Mouse (Mus musculus): ENCODE results near the gene Olfr1501. TPM values are rescaled to one million over a fixed set of nuclear protein-coding genes. Genes with fewer than 3 reads are reported as not detected.
"Not testable (repeated sequence)": the region's sequence is repeated elsewhere in the genome, so short reads cannot be mapped to it uniquely, and the experiment has no call there.

The Olfr1501 gene
- polyA plus RNA-seq (2014; fragmentation: Nextera tagmentation; extraction: Ambion mirVana): 0.14 TPM in 1 of 2 replicates, not detected in the other

DNA sequence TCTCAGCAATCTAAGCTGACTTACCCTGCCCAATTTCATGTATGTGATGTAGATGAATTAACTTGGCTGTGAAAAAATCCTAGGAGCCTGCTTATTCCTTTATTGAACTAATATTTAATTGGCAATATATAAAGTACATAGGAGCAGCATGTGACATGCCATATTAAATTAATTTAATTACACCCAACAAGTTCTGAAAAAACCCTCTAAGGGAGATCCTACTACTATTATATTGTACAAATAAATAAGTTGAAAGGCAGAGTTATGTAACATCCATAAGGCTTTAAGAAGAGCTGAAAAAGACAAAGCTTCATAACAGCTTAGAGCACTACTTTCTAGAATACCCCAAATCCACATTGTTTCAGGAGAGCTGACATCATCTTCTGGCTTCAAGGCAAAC, at the start of gene Olfr1501:
TSS of gene Olfr1501 (minus strand) at position 101 of the 400 bp plus-strand sequence.
- H3K4me1 ChIP-seq (ENCODE audit: control insufficient read depth, insufficient read depth, low read length): not testable (repeated sequence)

DNA sequence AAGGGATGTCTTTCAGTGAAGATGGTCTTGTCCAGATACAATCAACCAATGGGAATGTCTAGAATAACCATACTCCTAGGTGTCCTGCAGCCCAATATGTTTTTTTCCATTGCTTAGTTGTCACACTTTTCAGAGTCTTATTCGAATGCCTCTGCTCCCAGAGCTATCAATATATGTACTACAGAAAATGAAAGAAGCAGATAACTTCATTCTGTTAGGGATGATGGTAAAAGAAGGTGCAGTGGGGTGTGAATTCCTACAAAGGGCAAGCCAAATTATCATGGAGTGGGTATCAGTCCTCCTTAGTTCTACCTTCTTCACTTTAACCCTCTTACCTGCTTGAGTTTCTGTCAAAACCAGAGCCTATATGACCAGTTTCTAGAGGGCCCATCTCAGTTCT, 47.3 kb upstream of the Olfr1501 start, which contains the start of gene Olfr1504:
TSS of gene Olfr1504 (minus strand) at position 101 of the 400 bp plus-strand sequence.
- H3K36me3 ChIP-seq (ENCODE audit: control insufficient read depth, insufficient read depth, low read length): no peaks in the 10 kb centered on the region
- no peaks in the 10 kb centered on the region for H3K4me1 ChIP-seq (ENCODE audit: control insufficient read depth, insufficient read depth, low read length)
- no peak within 1 kb of the TSS for H3K9ac ChIP-seq (ENCODE audit: low read depth, low read length)
- H3K4me2 ChIP-seq (ENCODE audit: low read depth, low read length): no peak within 1 kb of the TSS
- H3K9me3 ChIP-seq (ENCODE audit: control insufficient read depth, low read length): no peaks in the 10 kb centered on the region
- no peaks in the 10 kb centered on the region for H3K27me3 ChIP-seq (replicated peaks; ENCODE audit: control insufficient read depth, insufficient read depth, low read length)
- H3K4me3 ChIP-seq (ENCODE audit: low read depth, low read length): no peak within 1 kb of the TSS
- no peak for DNase-seq (ENCODE audit: low spot score)
- ATAC-seq (ENCODE audit: low read depth): no peak
- H3K27ac ChIP-seq (replicated peaks; ENCODE audit: low read depth, low read length): no peak within 1 kb of the TSS
- WGBS: 62% methylated on average over 1 of the region's 1 CpGs

More for the DNA sequence above, at the start of gene Olfr1501:
- H3K4me2 ChIP-seq (ENCODE audit: low read depth, low read length); H3K9ac ChIP-seq (ENCODE audit: low read depth, low read length); H3K36me3 ChIP-seq (ENCODE audit: control insufficient read depth, insufficient read depth, low read length); DNase-seq (ENCODE audit: low spot score); H3K27me3 ChIP-seq (replicated peaks; ENCODE audit: control insufficient read depth, insufficient read depth, low read length); H3K4me3 ChIP-seq (ENCODE audit: low read depth, low read length); H3K27ac ChIP-seq (replicated peaks; ENCODE audit: low read depth, low read length); ATAC-seq (ENCODE audit: low read depth); H3K9me3 ChIP-seq (ENCODE audit: control insufficient read depth, low read length): not testable (repeated sequence)

DNA sequence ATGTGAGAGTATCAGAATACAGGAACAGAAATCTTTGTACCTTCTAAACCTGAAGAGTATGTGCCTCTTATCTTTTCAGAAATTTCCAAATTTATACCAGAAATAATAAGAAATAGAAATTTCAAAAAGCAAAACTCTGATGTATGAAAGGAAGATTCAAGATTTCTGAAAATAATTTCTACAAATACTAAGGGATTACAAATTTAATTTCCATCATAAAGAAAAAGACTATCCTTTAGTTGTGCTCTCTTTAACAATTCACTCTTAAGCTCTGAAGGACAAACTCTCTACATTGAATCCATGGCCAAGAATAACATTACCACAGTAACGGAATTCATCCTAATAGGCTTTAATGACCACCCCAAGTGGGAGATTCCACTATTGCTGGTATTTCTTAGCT, 11.0 kb upstream of the Olfr1501 start, which contains the start of gene Olfr1502:
TSS of gene Olfr1502 (plus strand) at position 301 of the 400 bp plus-strand sequence.
- 85% methylated on average over 1 of the region's 1 CpGs for WGBS
- ATAC-seq (ENCODE audit: low read depth): no peak
- H3K36me3 ChIP-seq (ENCODE audit: control insufficient read depth, insufficient read depth, low read length): no peaks in the 10 kb centered on the region
- H3K4me1 ChIP-seq (ENCODE audit: control insufficient read depth, insufficient read depth, low read length): no peaks in the 10 kb centered on the region
- H3K27ac ChIP-seq (replicated peaks; ENCODE audit: low read depth, low read length): no peak within 1 kb of the TSS
- H3K4me2 ChIP-seq (ENCODE audit: low read depth, low read length): no peak within 1 kb of the TSS
- no peak within 1 kb of the TSS for H3K9ac ChIP-seq (ENCODE audit: low read depth, low read length)
- DNase-seq (ENCODE audit: low spot score): no peak
- H3K4me3 ChIP-seq (ENCODE audit: low read depth, low read length): no peak within 1 kb of the TSS
- H3K27me3 ChIP-seq (replicated peaks; ENCODE audit: control insufficient read depth, insufficient read depth, low read length): no peaks in the 10 kb centered on the region
- no peaks in the 10 kb centered on the region for H3K9me3 ChIP-seq (ENCODE audit: control insufficient read depth, low read length)

DNA sequence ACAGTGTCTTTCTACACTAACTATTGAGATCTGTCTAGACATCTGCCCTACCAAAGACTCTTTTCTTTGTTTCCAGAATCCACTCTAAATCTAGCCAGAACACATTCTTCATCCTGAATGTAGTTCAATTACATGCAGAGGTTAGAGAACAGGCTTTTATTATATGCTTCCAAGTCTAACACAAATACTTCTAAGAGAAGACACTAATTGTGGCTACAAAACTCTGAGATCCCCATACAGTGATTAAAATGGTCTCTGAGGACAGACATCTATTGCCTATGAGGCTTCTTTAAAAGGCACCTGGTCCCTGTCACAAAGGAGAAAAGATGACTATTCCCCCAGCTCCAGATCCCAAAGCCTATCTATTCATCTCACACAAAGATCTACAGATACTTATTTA, 20.1 kb downstream of the Olfr1501 start, which contains the start of gene Olfr1500:
TSS of gene Olfr1500 (minus strand) at position 101 of the 400 bp plus-strand sequence.
- ATAC-seq (ENCODE audit: low read depth) (no peak), DNase-seq (ENCODE audit: low spot score) (no peak)
- no peak within 1 kb of the TSS for H3K27ac ChIP-seq (replicated peaks; ENCODE audit: low read depth, low read length)
- no peak within 1 kb of the TSS for H3K4me3 ChIP-seq (ENCODE audit: low read depth, low read length)
- no peaks in the 10 kb centered on the region for H3K36me3 ChIP-seq (ENCODE audit: control insufficient read depth, insufficient read depth, low read length)
- no peaks in the 10 kb centered on the region for H3K27me3 ChIP-seq (replicated peaks; ENCODE audit: control insufficient read depth, insufficient read depth, low read length)
- no peaks in the 10 kb centered on the region for H3K9me3 ChIP-seq (ENCODE audit: control insufficient read depth, low read length)
- no peak within 1 kb of the TSS for H3K9ac ChIP-seq (ENCODE audit: low read depth, low read length)
- H3K4me1 ChIP-seq (ENCODE audit: control insufficient read depth, insufficient read depth, low read length): no peaks in the 10 kb centered on the region
- no peak within 1 kb of the TSS for H3K4me2 ChIP-seq (ENCODE audit: low read depth, low read length)

DNA sequence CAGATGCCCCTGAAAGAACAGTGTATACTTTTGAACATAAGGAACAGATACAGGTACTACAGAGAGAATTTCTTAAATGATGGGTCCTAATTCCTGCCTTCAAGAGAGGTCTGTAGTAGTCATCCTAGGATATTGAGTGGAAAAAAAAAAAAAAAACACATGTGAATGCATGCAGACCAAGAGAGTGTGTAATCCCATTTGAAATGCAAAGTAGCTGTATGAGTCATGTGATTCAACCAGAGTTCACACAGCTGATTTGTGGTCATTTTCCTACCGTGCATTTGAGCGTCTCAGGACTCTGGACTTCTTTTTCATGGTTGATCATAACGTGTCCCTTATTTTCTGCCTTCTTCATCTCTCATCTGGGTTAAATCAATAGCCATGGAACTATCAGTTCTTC, 22.0 kb downstream of the Olfr1501 start:
- Histone ChIP-seq H3K36me3 (ENCODE audit: control insufficient read depth, insufficient read depth, low read length) (no peaks in the 10 kb centered on the region), H3K27ac (replicated peaks; ENCODE audit: low read depth, low read length) (no peak overlapping the region), H3K27me3 (replicated peaks; ENCODE audit: control insufficient read depth, insufficient read depth, low read length) (no peaks in the 10 kb centered on the region), H3K4me2 (ENCODE audit: low read depth, low read length) (no peak overlapping the region), H3K4me3 (ENCODE audit: low read depth, low read length) (no peak overlapping the region), H3K9me3 (ENCODE audit: control insufficient read depth, low read length) (no peaks in the 10 kb centered on the region), H3K4me1 (ENCODE audit: control insufficient read depth, insufficient read depth, low read length) (no peaks in the 10 kb centered on the region), H3K9ac (ENCODE audit: low read depth, low read length) (no peak overlapping the region)
- WGBS: 67% methylated on average over 3 of the region's 3 CpGs
- ATAC-seq (ENCODE audit: low read depth) (no peak), DNase-seq (ENCODE audit: low spot score) (no peak)

DNA sequence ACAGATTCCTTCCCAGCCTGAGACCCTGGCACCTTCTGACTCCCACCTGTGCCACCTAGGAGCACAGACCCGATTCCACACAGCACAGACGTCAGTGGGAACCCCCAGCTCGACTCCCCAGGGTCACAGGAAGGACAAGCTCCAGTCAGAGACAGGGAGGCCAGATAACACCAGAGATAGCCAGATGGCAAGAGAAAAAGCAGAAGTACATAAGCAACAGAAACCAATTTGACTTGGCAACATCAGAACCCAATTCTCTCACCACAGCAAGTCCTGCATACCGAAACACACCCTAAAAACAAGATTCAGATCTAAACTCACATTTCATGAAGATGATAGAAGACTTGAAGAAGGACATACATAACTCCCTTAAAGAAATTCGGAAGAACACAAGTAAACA, 29.6 kb downstream of the Olfr1501 start:
- WGBS: 57% methylated on average over 5 of the region's 5 CpGs
- Histone ChIP-seq H3K27me3 (replicated peaks; ENCODE audit: control insufficient read depth, insufficient read depth, low read length) (no peaks in the 10 kb centered on the region), H3K27ac (replicated peaks; ENCODE audit: low read depth, low read length) (no peak overlapping the region), H3K4me1 (ENCODE audit: control insufficient read depth, insufficient read depth, low read length) (no peaks in the 10 kb centered on the region), H3K4me2 (ENCODE audit: low read depth, low read length) (no peak overlapping the region), H3K36me3 (ENCODE audit: control insufficient read depth, insufficient read depth, low read length) (no peaks in the 10 kb centered on the region), H3K9ac (ENCODE audit: low read depth, low read length) (no peak overlapping the region), H3K9me3 (ENCODE audit: control insufficient read depth, low read length) (no peaks in the 10 kb centered on the region), H3K4me3 (ENCODE audit: low read depth, low read length) (no peak overlapping the region)
- DNase-seq (ENCODE audit: low spot score) (no peak), ATAC-seq (ENCODE audit: low read depth) (no peak)

DNA sequence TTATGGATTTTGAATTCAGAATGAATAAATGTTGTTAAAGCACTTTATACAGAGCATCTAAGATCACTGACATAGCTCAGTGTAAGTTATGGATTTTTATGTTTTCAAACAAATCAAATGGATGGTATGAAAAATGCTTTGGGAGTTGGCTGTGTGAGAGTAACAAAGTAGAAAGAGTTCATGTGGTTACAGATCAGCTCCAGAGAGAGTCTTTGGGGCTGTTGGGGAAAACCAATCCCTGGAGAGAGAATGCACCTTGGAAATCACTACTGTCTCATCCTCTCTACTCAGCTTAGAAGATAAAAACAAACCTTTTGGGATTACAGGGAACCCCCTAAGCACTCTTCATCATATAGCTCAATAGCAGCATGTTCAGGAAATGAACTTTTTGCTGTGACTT, 31.1 kb downstream of the Olfr1501 start, which contains the start of gene Olfr1499:
TSS of gene Olfr1499 (minus strand) at position 101 of the 400 bp plus-strand sequence.
- no peak within 1 kb of the TSS for H3K9ac ChIP-seq (ENCODE audit: low read depth, low read length)
- ATAC-seq (ENCODE audit: low read depth) (no peak), DNase-seq (ENCODE audit: low spot score) (no peak)
- no peaks in the 10 kb centered on the region for H3K27me3 ChIP-seq (replicated peaks; ENCODE audit: control insufficient read depth, insufficient read depth, low read length)
- H3K27ac ChIP-seq (replicated peaks; ENCODE audit: low read depth, low read length): no peak within 1 kb of the TSS
- H3K9me3 ChIP-seq (ENCODE audit: control insufficient read depth, low read length): no peaks in the 10 kb centered on the region
- no peak within 1 kb of the TSS for H3K4me3 ChIP-seq (ENCODE audit: low read depth, low read length)
- H3K4me1 ChIP-seq (ENCODE audit: control insufficient read depth, insufficient read depth, low read length): no peaks in the 10 kb centered on the region
- no peaks in the 10 kb centered on the region for H3K36me3 ChIP-seq (ENCODE audit: control insufficient read depth, insufficient read depth, low read length)
- no peak within 1 kb of the TSS for H3K4me2 ChIP-seq (ENCODE audit: low read depth, low read length)

DNA sequence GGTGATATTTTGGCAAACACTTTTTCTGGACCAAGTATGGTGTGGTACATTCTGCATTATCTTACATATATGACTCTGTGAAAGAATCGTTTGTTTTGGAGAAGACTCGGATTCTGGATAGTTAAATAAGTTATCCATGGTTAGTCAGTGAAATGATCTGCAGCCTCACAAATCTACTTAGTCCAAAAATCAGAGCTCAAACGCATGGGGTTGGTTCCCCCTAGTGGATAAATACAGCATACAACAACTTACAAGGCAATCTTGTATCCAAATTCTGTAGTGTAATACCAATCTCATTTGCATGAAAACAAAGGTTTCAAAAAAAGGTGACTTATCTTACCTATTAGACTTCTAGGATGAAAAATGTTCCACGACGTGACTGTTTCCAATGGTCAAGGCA, 31.7 kb downstream of the Olfr1501 start:
- Histone ChIP-seq H3K4me3 (ENCODE audit: low read depth, low read length) (no peak overlapping the region), H3K9me3 (ENCODE audit: control insufficient read depth, low read length) (no peaks in the 10 kb centered on the region), H3K9ac (ENCODE audit: low read depth, low read length) (no peak overlapping the region), H3K27me3 (replicated peaks; ENCODE audit: control insufficient read depth, insufficient read depth, low read length) (no peaks in the 10 kb centered on the region), H3K27ac (replicated peaks; ENCODE audit: low read depth, low read length) (no peak overlapping the region), H3K4me1 (ENCODE audit: control insufficient read depth, insufficient read depth, low read length) (no peaks in the 10 kb centered on the region), H3K4me2 (ENCODE audit: low read depth, low read length) (no peak overlapping the region), H3K36me3 (ENCODE audit: control insufficient read depth, insufficient read depth, low read length) (no peaks in the 10 kb centered on the region)
- DNase-seq (ENCODE audit: low spot score): no peak
- no peak for ATAC-seq (ENCODE audit: low read depth)
- WGBS: 28% methylated on average over 5 of the region's 5 CpGs

DNA sequence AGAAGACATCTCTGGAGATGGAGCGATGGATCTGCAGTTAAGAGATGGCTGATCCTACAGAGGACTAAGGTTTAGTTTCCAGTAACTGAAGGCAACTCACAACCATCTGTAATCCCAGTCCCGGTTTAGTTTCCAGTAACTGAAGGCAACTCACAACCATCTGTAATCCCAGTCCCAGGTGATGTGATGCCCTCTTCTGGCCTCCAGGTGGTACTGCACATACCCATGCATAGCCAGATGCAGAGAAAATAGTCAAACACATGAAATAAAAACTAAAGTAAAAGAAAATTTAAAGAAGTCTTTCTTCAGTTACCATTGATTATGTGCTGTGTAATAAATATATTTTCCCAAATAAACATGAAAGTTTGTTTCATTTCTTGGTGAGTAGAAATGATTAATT, 37.7 kb downstream of the Olfr1501 start:
- Histone ChIP-seq H3K27me3 (replicated peaks; ENCODE audit: control insufficient read depth, insufficient read depth, low read length) (no peaks in the 10 kb centered on the region), H3K27ac (replicated peaks; ENCODE audit: low read depth, low read length) (no peak overlapping the region), H3K4me3 (ENCODE audit: low read depth, low read length) (no peak overlapping the region), H3K9me3 (ENCODE audit: control insufficient read depth, low read length) (no peaks in the 10 kb centered on the region), H3K36me3 (ENCODE audit: control insufficient read depth, insufficient read depth, low read length) (no peaks in the 10 kb centered on the region), H3K9ac (ENCODE audit: low read depth, low read length) (no peak overlapping the region), H3K4me2 (ENCODE audit: low read depth, low read length) (no peak overlapping the region), H3K4me1 (ENCODE audit: control insufficient read depth, insufficient read depth, low read length) (no peaks in the 10 kb centered on the region)
- WGBS: 64% methylated on average over 2 of the region's 2 CpGs
- DNase-seq (ENCODE audit: low spot score) (no peak), ATAC-seq (ENCODE audit: low read depth) (no peak)
